Mouse (Mus musculus) myocyte (in vitro differentiated cells): ENCODE data around the gene Emc10.

Source experiments
- CEBPB ChIP-seq: IDR thresholded peaks from 2 replicates; pipeline ENCODE4 v1.6.1; 2011; ENCODE audit warnings: mild to moderate bottlenecking, moderate library complexity; ENCODE audit not compliant: poor library complexity, insufficient read depth, severe bottlenecking
- E2F4 ChIP-seq: IDR thresholded peaks from one replicate; pipeline ENCODE4 v1.6.1; 2011; ENCODE audit warnings: mild to moderate bottlenecking, control low read depth, moderate library complexity; ENCODE audit not compliant: insufficient read depth
- MAX ChIP-seq: IDR thresholded peaks from one replicate; pipeline ENCODE4 v1.6.1; 2011; ENCODE audit warnings: low read depth, mild to moderate bottlenecking, control low read depth
- MYOD1 ChIP-seq, 3 experiments: IDR thresholded peaks; one replicate each; pipeline ENCODE4 v1.6.1; 2011; ENCODE audit warnings: control low read depth in 2 of 3, low read depth in 2 of 3, mild to moderate bottlenecking in 2 of 3, moderate library complexity in 1 of 3; ENCODE audit not compliant: insufficient read length in 2 of 3, control insufficient read depth in 1 of 3
- MYOG ChIP-seq, 3 experiments: IDR thresholded peaks; one replicate each; pipeline ENCODE4 v1.6.1; 2011; ENCODE audit warnings: control low read depth in 2 of 3, low read depth in 2 of 3, mild to moderate bottlenecking in 2 of 3; ENCODE audit not compliant: insufficient read length in 2 of 3, control insufficient read depth in 1 of 3, insufficient read depth in 1 of 3
- POLR2A ChIP-seq: IDR thresholded peaks from one replicate; pipeline ENCODE4 v1.6.1; 2011; ENCODE audit warnings: low read depth, mild to moderate bottlenecking, control low read depth, moderate library complexity; ENCODE audit not compliant: insufficient read length
- POLR2AphosphoS2 ChIP-seq: IDR thresholded peaks from one replicate; pipeline ENCODE4 v1.6.1; 2011; ENCODE audit warnings: low read depth, control low read depth; ENCODE audit not compliant: insufficient read length
- SRF ChIP-seq: IDR thresholded peaks from one replicate; pipeline ENCODE4 v1.6.1; 2011; ENCODE audit warnings: low read depth; ENCODE audit not compliant: control insufficient read depth, insufficient read length
- TCF12 ChIP-seq: IDR thresholded peaks from one replicate; pipeline ENCODE4 v1.6.1; 2011; ENCODE audit warnings: mild to moderate bottlenecking, control low read depth; ENCODE audit not compliant: poor library complexity, insufficient read depth, severe bottlenecking
- TCF3 ChIP-seq: IDR thresholded peaks from one replicate; pipeline ENCODE4 v1.6.1; 2011; ENCODE audit warnings: low read depth, control low read depth; ENCODE audit not compliant: insufficient read length
- USF1 ChIP-seq: IDR thresholded peaks from one replicate; pipeline ENCODE4 v1.6.1; 2011; ENCODE audit warnings: low read depth, mild to moderate bottlenecking, control low read depth, moderate library complexity

GRCm38 (mm10) chr7:44523056-44523455 lies 26.7 kb upstream of the Emc10 start:
- TF ChIP-seq POLR2A (peak; percentile 25), TCF12 (no peak), E2F4 (no peak), MYOD1 (IDR thresholded peaks at IDR 0.05; ENCODE audit: control insufficient read depth in 1 of 3, insufficient read length in 2 of 3, low read depth in 2 of 3) (no peak), POLR2AphosphoS2 (no peak), MYOG (IDR thresholded peaks at IDR 0.05; ENCODE audit: control insufficient read depth in 1 of 3, insufficient read depth in 1 of 3, insufficient read length in 2 of 3, low read depth in 2 of 3) (no peak), MAX (no peak), USF1 (no peak), CEBPB (no peak), SRF (no peak), TCF3 (no peak)
